Mouse (Mus musculus) spleen, postnatal 36 days (tissue): ENCODE results near the gene Epb41l2.
A peak's percentile ranks its signal among the peaks of the same experiment; 100 is the strongest.

ENCODE experiments used
- DNase-seq, 2 experiments: peaks; one replicate each; pipeline ENCODE4 v3.0.0; 2022; ENCODE audit warnings: low spot score in 2 of 2, mixed read lengths in 1 of 2

Epb41l2 gene

DNA sequence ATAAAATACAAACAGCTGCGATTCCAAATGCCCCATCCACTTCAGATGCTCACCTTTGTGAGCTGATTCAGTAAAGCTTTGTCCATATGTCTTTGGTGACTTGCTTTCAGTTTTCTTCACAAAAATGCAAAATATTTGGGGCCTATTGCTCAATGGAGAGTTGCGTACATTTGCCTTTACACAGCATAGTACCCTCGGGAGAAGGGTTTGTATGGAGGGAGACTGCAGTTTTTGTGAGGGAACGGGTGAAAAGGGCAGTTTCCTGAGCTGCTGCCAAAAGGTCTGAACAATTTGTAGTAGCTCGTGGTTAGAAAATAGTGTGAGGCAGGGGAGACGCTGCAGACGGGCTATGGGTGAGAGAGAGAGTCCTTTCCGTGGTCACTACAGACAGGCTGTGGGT, 40.5 kb downstream of the Epb41l2 start:
- DNase-seq, result no peak

DNA sequence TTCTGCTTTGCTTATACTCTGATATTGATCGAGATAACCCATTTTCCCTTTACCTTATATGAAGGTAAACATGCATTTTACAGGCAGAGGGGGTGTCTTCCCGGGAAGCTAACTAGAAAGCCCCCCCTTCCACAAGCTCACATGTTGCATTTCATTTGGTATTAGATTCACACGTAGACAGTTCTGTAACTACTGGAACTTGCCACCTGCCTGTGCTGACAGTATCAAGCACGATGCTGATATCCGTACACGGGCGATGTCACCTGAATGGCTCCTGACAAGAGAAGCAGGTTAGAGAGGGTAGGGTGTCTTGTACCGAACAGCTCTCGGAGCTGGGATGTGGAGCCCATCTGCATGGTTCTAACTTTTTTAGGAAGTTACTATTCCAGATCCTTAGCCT, 41.0 kb downstream of the Epb41l2 start:
- no peak for DNase-seq

DNA sequence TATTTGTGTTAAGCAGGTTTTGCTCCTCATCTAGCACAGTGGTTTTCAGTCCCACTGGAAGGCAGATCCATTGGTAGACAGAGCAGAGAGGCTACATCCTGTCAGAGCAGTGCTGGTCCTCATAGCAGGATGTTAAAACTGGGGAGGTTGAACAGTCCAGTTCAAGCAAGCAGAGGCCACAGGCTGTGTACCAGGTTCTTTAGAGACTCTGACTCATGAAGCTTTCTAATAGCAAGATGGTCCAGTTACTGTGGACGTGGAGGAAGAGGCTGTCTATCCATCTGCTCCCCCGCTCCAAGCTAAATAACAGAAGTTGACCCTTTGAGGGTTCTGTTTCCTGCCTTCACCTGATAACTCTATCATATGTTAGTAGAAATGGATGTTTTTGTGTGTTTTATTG, 41.8 kb downstream of the Epb41l2 start:
- DNase-seq, result no peak

- DNase-seq, result no peak
Measured at GRCm38 (mm10) chr10:25402886-25403285, 43.3 kb downstream of the Epb41l2 start.

- DNase-seq, result no peak
Measured at GRCm38 (mm10) chr10:25403813-25404701, 44.5 kb downstream of the Epb41l2 start.

DNA sequence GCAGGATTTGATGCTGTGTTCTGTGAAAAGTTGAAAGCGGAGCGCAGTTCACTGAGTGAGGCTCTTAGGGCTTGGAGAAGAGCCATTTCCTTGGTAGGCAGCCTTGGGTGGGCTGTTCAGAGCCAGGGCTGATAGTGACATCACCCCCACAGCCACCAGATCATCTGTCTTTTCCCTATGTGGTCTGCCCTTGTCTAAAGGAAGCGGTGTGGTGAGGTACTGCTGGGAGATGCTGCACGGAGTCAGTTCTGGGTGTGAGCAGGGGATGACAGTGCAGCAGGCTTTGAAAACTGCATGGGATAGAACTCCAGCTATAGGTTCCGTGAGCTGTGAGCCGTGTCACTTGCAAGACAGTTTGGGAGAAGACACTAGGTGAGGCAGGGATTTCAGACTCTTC, 45.1 kb downstream of the Epb41l2 start:
- DNase-seq, result no peak

- no peak for DNase-seq
Measured at GRCm38 (mm10) chr10:25405551-25405950, 46.0 kb downstream of the Epb41l2 start.

- no peak for DNase-seq
Measured at GRCm38 (mm10) chr10:25406695-25407094, 47.1 kb downstream of the Epb41l2 start.

DNA sequence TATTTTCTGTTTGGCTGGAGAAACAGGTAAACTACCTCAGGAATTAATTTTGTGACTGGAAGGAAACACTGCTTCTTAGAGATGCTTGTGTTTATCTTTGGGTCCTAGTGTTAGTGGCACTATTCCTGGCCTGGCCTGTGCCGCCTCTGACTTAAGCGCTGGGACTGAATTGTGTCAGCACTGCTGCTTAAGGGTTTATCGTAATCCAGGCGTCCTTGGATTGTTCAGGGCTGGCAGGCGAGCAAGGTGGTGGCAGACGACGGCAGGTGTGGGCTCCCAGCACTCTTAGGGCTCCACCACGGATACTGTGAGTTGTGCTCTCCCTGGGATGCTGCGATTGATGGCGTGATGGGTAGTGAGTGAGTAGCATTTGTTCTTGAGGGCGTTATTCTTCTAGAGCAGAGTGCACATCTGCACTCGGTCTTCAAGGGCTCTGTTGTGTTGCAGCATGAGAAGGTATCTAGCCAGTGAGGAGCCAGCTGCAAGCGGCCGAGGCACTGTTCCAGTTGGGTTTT, 48.6 kb downstream of the Epb41l2 start:
- DNase-seq, result no peak

DNA sequence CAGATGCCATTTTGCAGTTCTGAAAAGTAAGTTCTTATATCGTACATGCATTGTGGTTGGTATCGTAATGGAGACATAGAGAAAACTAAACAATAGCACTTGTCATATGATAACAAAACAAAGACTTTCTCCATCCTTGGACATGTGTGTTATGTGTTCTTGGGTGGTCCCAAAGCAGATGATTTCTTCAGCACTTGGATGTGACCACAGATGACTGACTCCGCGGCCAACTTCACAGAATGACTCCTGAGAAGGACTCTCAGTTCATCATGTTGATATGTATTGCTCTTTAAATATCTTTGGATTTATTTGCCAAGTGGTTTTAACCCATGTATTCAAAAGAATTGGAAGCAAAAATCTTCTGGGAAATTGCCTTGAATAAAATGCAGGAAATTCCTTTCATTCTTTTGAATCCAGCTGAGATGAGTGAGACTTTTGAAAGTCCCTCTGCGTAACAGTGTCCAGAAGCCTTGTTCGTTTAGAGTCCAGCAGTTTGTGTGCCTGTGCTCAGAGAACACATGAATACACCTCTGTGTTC, 52.3 kb downstream of the Epb41l2 start:
- DNase-seq, result no peak

GRCm38 (mm10) chr10:25415188-25415717, 55.7 kb downstream of the Epb41l2 start:
- DNase-seq, result peak; percentile 40 to 42

DNA sequence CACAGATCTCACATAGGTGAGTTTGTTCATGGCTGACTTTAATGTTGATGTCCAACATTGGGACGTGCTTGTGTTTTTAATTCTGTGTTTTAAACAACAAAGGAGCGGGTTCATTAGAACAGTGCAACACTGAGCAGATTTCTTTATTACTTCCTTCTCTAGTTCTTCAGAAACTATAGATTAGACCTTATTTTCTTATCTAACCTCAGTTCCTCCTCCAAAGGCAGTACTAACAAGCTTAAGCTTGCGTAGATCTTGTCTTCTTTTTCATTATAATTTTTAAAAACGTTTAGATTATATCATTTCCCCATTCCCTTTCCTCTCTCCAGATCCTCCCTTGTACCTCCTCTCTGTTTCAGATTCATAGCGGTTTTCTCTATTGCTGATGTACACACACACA, 57.1 kb downstream of the Epb41l2 start:
- no peak for DNase-seq

- DNase-seq, result no peak
Measured at GRCm38 (mm10) chr10:25426058-25426457, 66.5 kb downstream of the Epb41l2 start.

GRCm38 (mm10) chr10:25426814-25427213, 67.2 kb downstream of the Epb41l2 start:
- no peak for DNase-seq

DNA sequence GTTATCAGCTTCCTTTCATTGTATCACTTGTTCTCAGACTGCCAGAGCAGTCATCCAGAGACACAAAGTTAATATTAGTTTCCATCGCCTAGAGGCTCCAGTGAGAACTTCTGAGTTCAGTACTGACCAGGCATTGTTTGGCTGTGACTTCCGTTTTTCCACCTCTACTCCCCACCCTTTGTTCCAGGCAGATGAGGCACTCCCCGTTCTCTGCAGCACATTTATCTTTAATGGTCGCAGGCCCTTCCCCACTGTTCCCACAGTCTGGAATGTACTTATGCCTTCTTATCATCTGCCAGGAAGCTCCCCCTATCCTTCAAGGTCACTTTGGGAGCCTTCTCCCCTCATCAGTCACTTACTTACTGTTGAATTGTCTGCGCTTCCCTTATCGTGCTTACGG, 67.9 kb downstream of the Epb41l2 start:
- DNase-seq, result no peak

DNA sequence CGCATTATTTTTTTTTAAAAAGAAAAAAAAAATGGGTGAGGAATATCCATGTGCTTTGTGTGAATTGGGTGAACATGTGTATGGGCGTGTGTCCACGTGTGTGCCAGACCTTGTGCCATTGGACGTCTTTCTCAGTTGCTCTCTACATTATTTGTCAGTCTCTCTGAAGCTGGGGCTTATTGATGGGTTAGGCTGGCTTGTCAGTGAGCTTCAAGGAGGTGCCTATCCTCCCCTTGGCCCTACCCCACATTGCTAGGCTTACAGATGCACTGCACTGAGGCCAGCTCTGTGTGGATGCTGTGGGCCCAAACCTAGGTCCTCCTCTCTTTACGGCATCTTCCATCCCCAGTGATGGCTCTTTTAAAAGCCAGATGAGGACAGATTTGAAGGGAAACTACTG, 69.1 kb downstream of the Epb41l2 start:
- no peak for DNase-seq

- no peak for DNase-seq
Measured at GRCm38 (mm10) chr10:25429346-25429745, 69.7 kb downstream of the Epb41l2 start.

GRCm38 (mm10) chr10:25430862-25431261, 71.3 kb downstream of the Epb41l2 start:
- DNase-seq, result no peak

DNA sequence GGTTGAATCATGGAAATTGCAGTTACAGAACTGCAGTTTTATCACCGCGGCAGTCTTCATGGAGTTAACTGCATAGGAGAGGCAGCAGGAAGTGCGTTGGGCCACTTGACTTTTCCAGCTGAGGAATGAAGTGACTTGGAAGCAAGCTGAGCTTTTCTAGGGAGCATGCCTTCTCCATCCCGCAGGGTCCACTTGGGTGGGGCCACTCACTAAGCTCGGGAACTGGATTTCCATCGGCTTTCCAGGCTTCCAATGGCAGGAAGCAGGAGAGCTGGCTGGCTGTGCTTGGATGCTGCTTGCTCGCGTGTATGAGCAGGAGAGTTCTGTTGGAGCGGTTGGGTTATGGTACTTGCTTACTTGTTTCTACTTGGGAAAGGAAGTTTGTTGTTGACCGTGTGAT, 72.8 kb downstream of the Epb41l2 start:
- no peak for DNase-seq

GRCm38 (mm10) chr10:25432938-25433337, 73.3 kb downstream of the Epb41l2 start:
- no peak for DNase-seq

- no peak for DNase-seq
Measured at GRCm38 (mm10) chr10:25433524-25433923, 73.9 kb downstream of the Epb41l2 start.

- peak in 1 of 2 experiments; percentile 32 for DNase-seq
Measured at GRCm38 (mm10) chr10:25434358-25435044, 74.9 kb downstream of the Epb41l2 start.
